In genomic region chr11:106762800-106763185, GRCm38 (mm10) we compare ENCODE assay signal across 10 mouse cellular contexts. TPM values are rescaled to one million over a fixed set of nuclear protein-coding genes. Genes with fewer than 3 reads are reported as not detected.
DNase-seq lines count a peak whose midpoint lies in the region; ATAC-seq and TF ChIP-seq lines count a peak whose summit lies in the region.
"Had no signal": no experiment of that assay in that cellular context is flagged by ENCODE, and none has a peak within 500 bp of the region (broad histone marks: within the 10 kb centered on the region; RNA-seq: fewer than 3 reads in every experiment).

No protein-coding gene starts in this region.

- peak overlapping the region; percentile 85 for H3K27ac ChIP-seq in kidney, embryonic 14.5 days (ENCODE audit: low read depth, low read length)
- peak overlapping the region; percentile 41; the same call in 1 of the 2 replicates for H3K27ac ChIP-seq in thymus, adult 2 months (ENCODE audit: control insufficient read depth, insufficient read depth, low read length)
- 0 out of 2 replicates have a peak overlapping the region, but pooled peaks have one; percentile 19 for H3K27ac ChIP-seq in limb, embryonic 10.5 days
- H3K27ac ChIP-seq in stomach, postnatal 0 days (replicated peaks) = peak overlapping the region; percentile 88
- H3K27ac ChIP-seq: liver, embryonic 14.5 days; neural tube, embryonic 13.5 days had no signal

- no peaks in the 10 kb centered on the region for H3K27me3 ChIP-seq in kidney, embryonic 14.5 days (ENCODE audit: control insufficient read depth, insufficient read depth, low read length)
- no peaks in the 10 kb centered on the region for H3K27me3 ChIP-seq in thymus, adult 2 months (ENCODE audit: control insufficient read depth, insufficient read depth, low read length)
- H3K27me3 ChIP-seq in limb, embryonic 10.5 days (ENCODE audit: low read depth, poor library complexity, severe bottlenecking) = no peaks in the 10 kb centered on the region
- no peaks in the 10 kb centered on the region for H3K27me3 ChIP-seq in stomach, postnatal 0 days (ENCODE audit: control insufficient read depth, insufficient read depth, low read length)
- H3K27me3 ChIP-seq: neural tube, embryonic 13.5 days had no signal

- no peak for DNase-seq in kidney, postnatal 14 days
- no peak for DNase-seq in thymus, adult 2 months
- DNase-seq in thymus, postnatal 4 days = no peak
- DNase-seq in limb, embryonic 10.5 days (ENCODE audit: low spot score) = no peak
- DNase-seq in stomach, postnatal 0 days (ENCODE audit: low spot score) = no peak
- DNase-seq in frontal cortex, postnatal 14 days (ENCODE audit: low spot score in 2 of 2) = no peak

- no peak overlapping the region for H3K4me3 ChIP-seq in kidney, embryonic 14.5 days (ENCODE audit: low read length)
- H3K4me3 ChIP-seq in thymus, adult 2 months (ENCODE audit: control insufficient read depth, insufficient read depth, low read length) = no peak overlapping the region
- no peak overlapping the region for H3K4me3 ChIP-seq in limb, embryonic 10.5 days
- H3K4me3 ChIP-seq in stomach, postnatal 0 days (ENCODE audit: low read depth, low read length) = no peak overlapping the region
- H3K4me3 ChIP-seq: neural tube, embryonic 13.5 days had no signal

- H3K9me3 ChIP-seq in kidney, embryonic 14.5 days (ENCODE audit: control insufficient read depth, low read length) = peaks cover 4% of the 10 kb centered on the region; the same call in 1 of the 2 replicates
- no peaks in the 10 kb centered on the region for H3K9me3 ChIP-seq in limb, embryonic 10.5 days (replicated peaks)
- no peaks in the 10 kb centered on the region for H3K9me3 ChIP-seq in stomach, postnatal 0 days (ENCODE audit: control insufficient read depth, low read length)
- H3K9me3 ChIP-seq: neural tube, embryonic 13.5 days had no signal

- peaks cover 17% of the 10 kb centered on the region for H3K4me1 ChIP-seq in kidney, embryonic 14.5 days (ENCODE audit: control insufficient read depth, insufficient read depth, low read length)
- H3K4me1 ChIP-seq in thymus, adult 2 months (replicated peaks; ENCODE audit: control insufficient read depth, insufficient read depth, low read length) = peaks cover 29% of the 10 kb centered on the region
- H3K4me1 ChIP-seq in limb, embryonic 10.5 days = peaks cover 9% of the 10 kb centered on the region
- H3K4me1 ChIP-seq in stomach, postnatal 0 days (replicated peaks; ENCODE audit: control insufficient read depth, insufficient read depth) = no peaks in the 10 kb centered on the region; the same call in 1 of the 2 replicates

- 71% methylated on average over 9 of the region's 9 CpGs for WGBS in kidney, embryonic 14.5 days
- 53% methylated on average over 9 of the region's 9 CpGs for WGBS in thymus, adult 2 months
- 81% methylated on average over 9 of the region's 9 CpGs for WGBS in limb, embryonic 10.5 days
- 75% methylated on average over 8 of the region's 9 CpGs for WGBS in stomach, postnatal 0 days

- no peak for TF ChIP-seq EP300 in stomach, postnatal 0 days (optimal IDR thresholded peaks at IDR 0.05)

- TF ChIP-seq POLR2A in thymus, adult 2 months (IDR thresholded peaks at IDR 0.05; ENCODE audit: control insufficient read depth, extremely low read depth, insufficient read depth, low read length, poor library complexity) = no peak

- ATAC-seq in kidney, embryonic 14.5 days (ENCODE audit: low FRiP score, low TSS enrichment) = peak; percentile 9; the same call in 1 of the 2 replicates
- peak; percentile 9; the same call in 1 of the 2 replicates for ATAC-seq in stomach, postnatal 0 days (ENCODE audit: low FRiP score, low TSS enrichment)
- ATAC-seq in inflammation-experienced regulatory T-cells, adult 6 months = no peak

- no peak overlapping the region for H3K4me2 ChIP-seq in kidney, embryonic 14.5 days (replicated peaks; ENCODE audit: low read depth, low read length)
- no peak overlapping the region for H3K4me2 ChIP-seq in stomach, postnatal 0 days (replicated peaks; ENCODE audit: low read depth)
- H3K4me2 ChIP-seq: neural tube, embryonic 13.5 days had no signal

- peaks cover 19% of the 10 kb centered on the region for H3K36me3 ChIP-seq in kidney, embryonic 14.5 days (ENCODE audit: control insufficient read depth, insufficient read depth, low read length)
- H3K36me3 ChIP-seq in thymus, adult 2 months (ENCODE audit: control insufficient read depth, insufficient read depth, low read length) = peaks cover 18% of the 10 kb centered on the region
- peaks cover 33% of the 10 kb centered on the region for H3K36me3 ChIP-seq in limb, embryonic 10.5 days
- peaks cover 4% of the 10 kb centered on the region; the same call in 1 of the 2 replicates for H3K36me3 ChIP-seq in stomach, postnatal 0 days (ENCODE audit: control insufficient read depth, insufficient read depth, low read length)

- no peak for TF ChIP-seq CTCF in thymus, adult 2 months (IDR thresholded peaks at IDR 0.05; ENCODE audit: borderline replicate concordance, control insufficient read depth, extremely low read depth, insufficient read depth, low read length, poor library complexity)
- no peak for TF ChIP-seq CTCF in stomach, postnatal 0 days (IDR thresholded peaks at IDR 0.05; ENCODE audit: low read depth)

- no peak overlapping the region for H3K9ac ChIP-seq in kidney, embryonic 14.5 days (ENCODE audit: low read depth, low read length)
- no peak overlapping the region for H3K9ac ChIP-seq in stomach, postnatal 0 days (ENCODE audit: low read length)
- H3K9ac ChIP-seq: liver, embryonic 14.5 days; neural tube, embryonic 13.5 days had no signal

RNA-seq across cellular contexts. Expression of gene Milr1, which starts 11.8 kb away (rescaled TPM):
- polyA plus RNA-seq in kidney, embryonic 14.5 days (2014; fragmentation: Nextera tagmentation; extraction: Ambion mirVana) = 1.0 and 1.1 TPM in 2 replicates
- polyA plus RNA-seq in thymus, adult 2 months (2012; rRNA removed) = 2.8 and 3.6 TPM in 2 replicates
- 0.67 and 1.2 TPM in 2 replicates for polyA plus RNA-seq in limb, embryonic 10.5 days (2016; fragmentation: Nextera tagmentation; extraction: Ambion mirVana)
- polyA plus RNA-seq in stomach, postnatal 0 days (2015; fragmentation: Nextera tagmentation; extraction: Ambion mirVana) = 2.2 and 2.8 TPM in 2 replicates
- 10 to 100 TPM in 2 of 3 experiments, 1 to 10 TPM in 1; 9.0 to 12.2 (median 11.5) TPM for polyA plus RNA-seq in inflammation-experienced regulatory T-cells, adult 6 months (2017; shearing (Covaris generic))

RNA-seq across cellular contexts. Expression of gene Pecam1, which starts 12.4 kb away (rescaled TPM):
- 36.2 and 46.8 TPM in 2 replicates for polyA plus RNA-seq in kidney, embryonic 14.5 days (2014; fragmentation: Nextera tagmentation; extraction: Ambion mirVana)
- polyA plus RNA-seq in thymus, adult 2 months (2012; rRNA removed) = 56.6 and 57.9 TPM in 2 replicates
- 25.9 and 28.8 TPM in 2 replicates for polyA plus RNA-seq in limb, embryonic 10.5 days (2016; fragmentation: Nextera tagmentation; extraction: Ambion mirVana)
- 20.2 and 20.4 TPM in 2 replicates for polyA plus RNA-seq in stomach, postnatal 0 days (2015; fragmentation: Nextera tagmentation; extraction: Ambion mirVana)
- 100 to 1,000 TPM in 2 of 3 experiments, 10 to 100 TPM in 1; 44.4 to 106 (median 100) TPM for polyA plus RNA-seq in inflammation-experienced regulatory T-cells, adult 6 months (2017; shearing (Covaris generic))

RNA-seq across cellular contexts. Expression of gene Polg2, which starts 16.5 kb away (rescaled TPM):
- 12.6 and 13.3 TPM in 2 replicates for polyA plus RNA-seq in kidney, embryonic 14.5 days (2014; fragmentation: Nextera tagmentation; extraction: Ambion mirVana)
- 11.1 and 11.8 TPM in 2 replicates for polyA plus RNA-seq in thymus, adult 2 months (2012; rRNA removed)
- polyA plus RNA-seq in limb, embryonic 10.5 days (2016; fragmentation: Nextera tagmentation; extraction: Ambion mirVana) = 10.7 and 11.2 TPM in 2 replicates
- polyA plus RNA-seq in stomach, postnatal 0 days (2015; fragmentation: Nextera tagmentation; extraction: Ambion mirVana) = 8.9 and 10.3 TPM in 2 replicates
- polyA plus RNA-seq in inflammation-experienced regulatory T-cells, adult 6 months (2017; shearing (Covaris generic)) = 10 to 100 TPM; 12.5 to 20.8 (median 13.3) TPM

RNA-seq across cellular contexts. Expression of gene Ddx5, which starts 26.2 kb away (rescaled TPM):
- polyA plus RNA-seq in kidney, embryonic 14.5 days (2014; fragmentation: Nextera tagmentation; extraction: Ambion mirVana) = 369 and 392 TPM in 2 replicates
- 722 and 855 TPM in 2 replicates for polyA plus RNA-seq in thymus, adult 2 months (2012; rRNA removed)
- polyA plus RNA-seq in limb, embryonic 10.5 days (2016; fragmentation: Nextera tagmentation; extraction: Ambion mirVana) = 319 and 354 TPM in 2 replicates
- 175 and 178 TPM in 2 replicates for polyA plus RNA-seq in stomach, postnatal 0 days (2015; fragmentation: Nextera tagmentation; extraction: Ambion mirVana)
- 100 to 1,000 TPM; 400 to 575 (median 510) TPM for polyA plus RNA-seq in inflammation-experienced regulatory T-cells, adult 6 months (2017; shearing (Covaris generic))

RNA-seq across cellular contexts. Expression of gene Cep95, which starts 26.3 kb away (rescaled TPM):
- polyA plus RNA-seq in kidney, embryonic 14.5 days (2014; fragmentation: Nextera tagmentation; extraction: Ambion mirVana) = 18.8 and 21.3 TPM in 2 replicates
- 9.0 and 10.4 TPM in 2 replicates for polyA plus RNA-seq in thymus, adult 2 months (2012; rRNA removed)
- polyA plus RNA-seq in limb, embryonic 10.5 days (2016; fragmentation: Nextera tagmentation; extraction: Ambion mirVana) = 18.0 and 19.0 TPM in 2 replicates
- 4.9 and 5.7 TPM in 2 replicates for polyA plus RNA-seq in stomach, postnatal 0 days (2015; fragmentation: Nextera tagmentation; extraction: Ambion mirVana)
- polyA plus RNA-seq in inflammation-experienced regulatory T-cells, adult 6 months (2017; shearing (Covaris generic)) = 10 to 100 TPM; 23.6 to 40.6 (median 34.6) TPM

Comparison
In these comparisons a context has a peak if more than half of its experiments do, and no peak if none do; other contexts are left out.
1. H3K27ac ChIP-seq: peak in every context shown above with its lines; median percentile 88 in stomach, postnatal 0 days; 85 in kidney, embryonic 14.5 days; 41 in thymus, adult 2 months; 19 in limb, embryonic 10.5 days.